Mouse (Mus musculus): ENCODE measurements around the gene Rpl19. TPM values are rescaled to one million over a fixed set of nuclear protein-coding genes. Genes with fewer than 3 reads are reported as not detected.

The Rpl19 gene
- 825 and 942 TPM in 2 replicates for polyA plus RNA-seq (2015; fragmentation: Nextera tagmentation; extraction: Ambion mirVana)

- H3K9me3 ChIP-seq (replicated peaks; ENCODE audit: control insufficient read depth, low read length): no peaks in the 10 kb centered on the region
- no peaks in the 10 kb centered on the region for H3K27me3 ChIP-seq (ENCODE audit: control insufficient read depth, insufficient read depth, low read length)
- H3K4me2 ChIP-seq (ENCODE audit: low read depth, low read length): peak within 1 kb of the TSS; percentile 72
- under 1% methylated on average over 69 of the region's 69 CpGs for WGBS
- H3K4me3 ChIP-seq (replicated peaks; ENCODE audit: low read length): peak within 1 kb of the TSS; percentile 88
- H3K27ac ChIP-seq (ENCODE audit: low read length): peak within 1 kb of the TSS; percentile 72
- H3K36me3 ChIP-seq (ENCODE audit: control insufficient read depth, insufficient read depth, low read length): 0 out of 2 replicates have a peak, but pooled peaks cover 11% of the 10 kb centered on the region
- ATAC-seq (ENCODE audit: insufficient read depth, low FRiP score): peak; percentile 83
- H3K9ac ChIP-seq (ENCODE audit: low read length): peak within 1 kb of the TSS; percentile 100
- peaks cover 11% of the 10 kb centered on the region for H3K4me1 ChIP-seq (ENCODE audit: control insufficient read depth, insufficient read depth, low read length)
Observed at GRCm38 (mm10) chr11:98026570-98027296, at the start of gene Rpl19. Gene Rpl19, plus strand, starts transcription at chr11:98026710.

GRCm38 (mm10) chr11:97977797-97978196 lies 48.7 kb upstream of the Rpl19 start:
- H3K36me3 ChIP-seq (ENCODE audit: control insufficient read depth, insufficient read depth, low read length): no peaks in the 10 kb centered on the region
- H3K27me3 ChIP-seq (ENCODE audit: control insufficient read depth, insufficient read depth, low read length): no peaks in the 10 kb centered on the region
- no peak overlapping the region for H3K4me2 ChIP-seq (ENCODE audit: low read depth, low read length)
- peaks cover 4% of the 10 kb centered on the region; the same call in 1 of the 2 replicates for H3K4me1 ChIP-seq (ENCODE audit: control insufficient read depth, insufficient read depth, low read length)
- no peaks in the 10 kb centered on the region for H3K9me3 ChIP-seq (replicated peaks; ENCODE audit: control insufficient read depth, low read length)
- H3K9ac ChIP-seq (ENCODE audit: low read length): no peak overlapping the region
- no peak overlapping the region for H3K4me3 ChIP-seq (replicated peaks; ENCODE audit: low read length)
- ATAC-seq (ENCODE audit: insufficient read depth, low FRiP score): no peak
- WGBS: 76% methylated on average over 5 of the region's 5 CpGs
- H3K27ac ChIP-seq (ENCODE audit: low read length): no peak overlapping the region

- Histone ChIP-seq H3K4me2 (ENCODE audit: low read depth, low read length) (no peak overlapping the region), H3K9me3 (replicated peaks; ENCODE audit: control insufficient read depth, low read length) (no peaks in the 10 kb centered on the region), H3K4me3 (replicated peaks; ENCODE audit: low read length) (no peak overlapping the region), H3K27ac (ENCODE audit: low read length) (no peak overlapping the region), H3K4me1 (ENCODE audit: control insufficient read depth, insufficient read depth, low read length) (peaks cover 4% of the 10 kb centered on the region; the same call in 1 of the 2 replicates), H3K36me3 (ENCODE audit: control insufficient read depth, insufficient read depth, low read length) (no peaks in the 10 kb centered on the region), H3K9ac (ENCODE audit: low read length) (no peak overlapping the region), H3K27me3 (ENCODE audit: control insufficient read depth, insufficient read depth, low read length) (no peaks in the 10 kb centered on the region; the same call in 1 of the 2 replicates)
- no peak for ATAC-seq (ENCODE audit: insufficient read depth, low FRiP score)
- 82% methylated on average over 13 of the region's 13 CpGs for WGBS
Observed at GRCm38 (mm10) chr11:97978392-97978791, 48.1 kb upstream of the Rpl19 start.

GRCm38 (mm10) chr11:97979824-97980495 lies 46.5 kb upstream of the Rpl19 start:
- ATAC-seq (ENCODE audit: insufficient read depth, low FRiP score): no peak
- Histone ChIP-seq H3K27ac (ENCODE audit: low read length) (no peak overlapping the region), H3K9me3 (replicated peaks; ENCODE audit: control insufficient read depth, low read length) (no peaks in the 10 kb centered on the region), H3K4me2 (ENCODE audit: low read depth, low read length) (no peak overlapping the region), H3K27me3 (ENCODE audit: control insufficient read depth, insufficient read depth, low read length) (peaks cover 5% of the 10 kb centered on the region; the same call in 1 of the 2 replicates), H3K9ac (ENCODE audit: low read length) (no peak overlapping the region), H3K36me3 (ENCODE audit: control insufficient read depth, insufficient read depth, low read length) (no peaks in the 10 kb centered on the region), H3K4me3 (replicated peaks; ENCODE audit: low read length) (no peak overlapping the region), H3K4me1 (ENCODE audit: control insufficient read depth, insufficient read depth, low read length) (peaks cover 4% of the 10 kb centered on the region; the same call in 1 of the 2 replicates)
- 71% methylated on average over 10 of the region's 10 CpGs for WGBS

- Histone ChIP-seq H3K27ac (ENCODE audit: low read length) (no peak overlapping the region), H3K9ac (ENCODE audit: low read length) (no peak overlapping the region), H3K4me3 (replicated peaks; ENCODE audit: low read length) (no peak overlapping the region), H3K9me3 (replicated peaks; ENCODE audit: control insufficient read depth, low read length) (no peaks in the 10 kb centered on the region), H3K36me3 (ENCODE audit: control insufficient read depth, insufficient read depth, low read length) (no peaks in the 10 kb centered on the region), H3K4me1 (ENCODE audit: control insufficient read depth, insufficient read depth, low read length) (peaks cover 4% of the 10 kb centered on the region; the same call in 1 of the 2 replicates), H3K27me3 (ENCODE audit: control insufficient read depth, insufficient read depth, low read length) (peaks cover 10% of the 10 kb centered on the region), H3K4me2 (ENCODE audit: low read depth, low read length) (no peak overlapping the region)
- WGBS: 57% methylated on average over 9 of the region's 9 CpGs
- ATAC-seq (ENCODE audit: insufficient read depth, low FRiP score): 0 out of 2 replicates have a peak, but pooled peaks have one; percentile 39
Observed at GRCm38 (mm10) chr11:97980531-97980966, 46.0 kb upstream of the Rpl19 start.

- no peak overlapping the region for H3K9ac ChIP-seq (ENCODE audit: low read length)
- WGBS: 80% methylated on average over 9 of the region's 9 CpGs
Observed at GRCm38 (mm10) chr11:97982721-97983120, 43.8 kb upstream of the Rpl19 start.

GRCm38 (mm10) chr11:97983506-97983905 lies 43.0 kb upstream of the Rpl19 start:
- 83% methylated on average over 3 of the region's 3 CpGs for WGBS
- Histone ChIP-seq H3K36me3 (ENCODE audit: control insufficient read depth, insufficient read depth, low read length) (no peaks in the 10 kb centered on the region), H3K27me3 (ENCODE audit: control insufficient read depth, insufficient read depth, low read length) (peaks cover 16% of the 10 kb centered on the region), H3K9me3 (replicated peaks; ENCODE audit: control insufficient read depth, low read length) (no peaks in the 10 kb centered on the region), H3K27ac (ENCODE audit: low read length) (no peak overlapping the region), H3K4me1 (ENCODE audit: control insufficient read depth, insufficient read depth, low read length) (peaks cover 7% of the 10 kb centered on the region; the same call in 1 of the 2 replicates), H3K4me2 (ENCODE audit: low read depth, low read length) (no peak overlapping the region), H3K4me3 (replicated peaks; ENCODE audit: low read length) (no peak overlapping the region), H3K9ac (ENCODE audit: low read length) (no peak overlapping the region)
- no peak for ATAC-seq (ENCODE audit: insufficient read depth, low FRiP score)

More at GRCm38 (mm10) chr11:97982721-97983120, 43.8 kb upstream of the Rpl19 start:
- H3K9me3 ChIP-seq (replicated peaks; ENCODE audit: control insufficient read depth, low read length): no peaks in the 10 kb centered on the region
- no peak overlapping the region for H3K4me2 ChIP-seq (ENCODE audit: low read depth, low read length)
- H3K4me1 ChIP-seq (ENCODE audit: control insufficient read depth, insufficient read depth, low read length): peaks cover 7% of the 10 kb centered on the region; the same call in 1 of the 2 replicates
- no peak overlapping the region for H3K27ac ChIP-seq (ENCODE audit: low read length)
- H3K4me3 ChIP-seq (replicated peaks; ENCODE audit: low read length): no peak overlapping the region
- ATAC-seq (ENCODE audit: insufficient read depth, low FRiP score): no peak
- peaks cover 16% of the 10 kb centered on the region for H3K27me3 ChIP-seq (ENCODE audit: control insufficient read depth, insufficient read depth, low read length)
- no peaks in the 10 kb centered on the region for H3K36me3 ChIP-seq (ENCODE audit: control insufficient read depth, insufficient read depth, low read length)

GRCm38 (mm10) chr11:97983983-97984382 lies 42.5 kb upstream of the Rpl19 start:
- no peak overlapping the region for H3K4me2 ChIP-seq (ENCODE audit: low read depth, low read length)
- H3K27ac ChIP-seq (ENCODE audit: low read length): no peak overlapping the region
- no peaks in the 10 kb centered on the region for H3K9me3 ChIP-seq (replicated peaks; ENCODE audit: control insufficient read depth, low read length)
- H3K36me3 ChIP-seq (ENCODE audit: control insufficient read depth, insufficient read depth, low read length): no peaks in the 10 kb centered on the region
- 62% methylated on average over 1 of the region's 1 CpGs for WGBS
- ATAC-seq (ENCODE audit: insufficient read depth, low FRiP score): no peak
- no peak overlapping the region for H3K4me3 ChIP-seq (replicated peaks; ENCODE audit: low read length)
- no peak overlapping the region for H3K9ac ChIP-seq (ENCODE audit: low read length)
- peaks cover 16% of the 10 kb centered on the region for H3K27me3 ChIP-seq (ENCODE audit: control insufficient read depth, insufficient read depth, low read length)
- H3K4me1 ChIP-seq (ENCODE audit: control insufficient read depth, insufficient read depth, low read length): peaks cover 7% of the 10 kb centered on the region; the same call in 1 of the 2 replicates

Data from stomach, embryonic 16.5 days (tissue).